Mouse (Mus musculus) ES-E14 (cell line): ENCODE data around the gene Ncan. TPM values are rescaled to one million over a fixed set of nuclear protein-coding genes. Genes with fewer than 3 reads are reported as not detected.

Source experiments
- DNase-seq: peaks from one replicate; pipeline ENCODE4 v3.0.0-alpha.2; 2013; ENCODE audit warnings: low read depth, low spot score
- H3K27ac ChIP-seq: 2 replicates; pipeline ENCODE4 v1.5.1; 2012; ENCODE audit warnings: low read depth, mild to moderate bottlenecking, low read length, moderate library complexity, mixed read lengths; ENCODE audit not compliant: poor library complexity, insufficient read depth, severe bottlenecking
- H3K36me3 ChIP-seq: 2 replicates; pipeline ENCODE4 v1.6.1; 2012; ENCODE audit warnings: mild to moderate bottlenecking, low read length, moderate library complexity, mixed read lengths; ENCODE audit not compliant: control insufficient read depth, poor library complexity, insufficient read depth, severe bottlenecking
- H3K4me1 ChIP-seq, 2 experiments: fragments of 150-350 bp in 1 of 2; sonication (generic) in 1 of 2; 2 replicates each; pipeline ENCODE4 v1.6.1; 2012; ENCODE audit warnings: low read length in 2 of 2, mild to moderate bottlenecking in 1 of 2, mixed read lengths in 1 of 2; ENCODE audit not compliant: control insufficient read depth in 2 of 2, insufficient read depth in 2 of 2, poor library complexity in 1 of 2
- H3K4me3 ChIP-seq, 2 experiments: fragments of 150-350 bp in 1 of 2; sonication (generic) in 1 of 2; 2 replicates each; pipeline ENCODE4 v1.5.1; 2012; ENCODE audit warnings: low read length in 2 of 2, low read depth in 1 of 2, mild to moderate bottlenecking in 1 of 2, mixed read lengths in 1 of 2; ENCODE audit not compliant: insufficient read depth in 1 of 2, poor library complexity in 1 of 2, severe bottlenecking in 1 of 2
- H3K9ac ChIP-seq: 2 replicates; pipeline ENCODE4 v1.6.1; 2012; ENCODE audit warnings: low read depth, mild to moderate bottlenecking, low read length, mixed read lengths; ENCODE audit not compliant: poor library complexity, insufficient read depth, severe bottlenecking
- H3K9me3 ChIP-seq: fragments of 150-350 bp; sonication (generic); 2 replicates; pipeline ENCODE4 v1.6.1; 2012; ENCODE audit warnings: low read depth, mild to moderate bottlenecking, low read length; ENCODE audit not compliant: control insufficient read depth, insufficient read depth
- CHD2 ChIP-seq: IDR thresholded peaks from 2 replicates; pipeline ENCODE4 v1.6.1; 2014; ENCODE audit warnings: mild to moderate bottlenecking, low read depth, low read length, inconsistent platforms
- HCFC1 ChIP-seq: IDR thresholded peaks from 2 replicates; pipeline ENCODE4 v1.6.1; 2012; ENCODE audit warnings: low read length, inconsistent platforms, borderline replicate concordance; ENCODE audit not compliant: insufficient read depth
- MAFK ChIP-seq: IDR thresholded peaks from 2 replicates; pipeline ENCODE4 v1.6.1; 2014; ENCODE audit warnings: mild to moderate bottlenecking, low read depth, low read length, inconsistent platforms; ENCODE audit not compliant: insufficient read depth
- ZC3H11A ChIP-seq: IDR thresholded peaks from 2 replicates; pipeline ENCODE4 v1.6.1; 2012; ENCODE audit warnings: low read depth, mild to moderate bottlenecking, inconsistent platforms, low read length, borderline replicate concordance
- ZNF384 ChIP-seq: IDR thresholded peaks from 2 replicates; pipeline ENCODE4 v1.6.1; 2012; ENCODE audit warnings: low read depth, low read length, inconsistent platforms
- in situ Hi-C, 2 experiments: fragments of 600-800 bp; cut with MboI; formaldehyde crosslinking; loops; one replicate each; pipeline ENCODE4 v1.15.1; 2025; ENCODE audit warnings: low sequenced_read_pairs in 2 of 2, inconsistent platforms in 1 of 2; ENCODE audit not compliant: unreplicated experiment in 2 of 2
- total RNA-seq: library from RNA; depleted of rRNA; stranded (reverse); fragments of 300-350 nt; gene quantifications from 2 replicates; pipeline ENCODE4 v1.2.3, GENCODE M21; 2012

Gene Ncan
- total RNA-seq, 1 experiment = 4.3 TPM

GRCm38 (mm10) chr8:70084191-70085065 lies 36.2 kb downstream of the Ncan start:
- no peak overlapping the region for H3K27ac ChIP-seq
- peak overlapping the region; percentile 66 to 68 for H3K4me3 ChIP-seq
- in situ Hi-C loops = no loop called here
- peak overlapping the region; percentile 45 for H3K9ac ChIP-seq
- no peaks in the 10 kb centered on the region; the same call in 1 of the 2 replicates for H3K36me3 ChIP-seq
- no peak for DNase-seq
- H3K9me3 ChIP-seq = no peaks in the 10 kb centered on the region
- TF ChIP-seq HCFC1 (no peak), MAFK (no peak), CHD2 (no peak), ZNF384 (no peak), ZC3H11A (no peak)
- H3K4me1 ChIP-seq = peaks cover 0 to 15% of the 10 kb centered on the region in 2 experiments; a peak in 2 of 4 replicates

DNA sequence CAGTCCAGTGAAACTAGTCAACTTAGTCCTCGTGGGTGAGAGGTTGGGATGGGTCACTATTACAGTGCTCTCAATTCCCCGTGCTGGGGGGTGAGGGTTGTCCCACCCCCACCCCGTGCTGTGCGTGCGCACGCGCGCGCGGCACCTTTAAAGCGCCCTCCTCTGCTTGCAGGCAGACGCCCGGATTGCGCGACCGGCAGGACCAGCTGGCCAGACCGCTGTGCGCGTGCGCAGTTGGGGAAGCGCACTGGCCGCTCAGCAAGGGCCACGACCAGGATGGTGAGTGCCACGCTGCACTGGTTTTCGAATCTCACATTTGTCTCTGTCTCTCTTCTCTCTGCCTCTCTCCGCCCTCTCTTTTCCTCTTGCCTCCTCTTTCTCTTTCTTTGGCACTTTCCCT lies 37.4 kb downstream of the Ncan start, which contains the start of gene Hapln4:
TSS of gene Hapln4 (plus strand) at position 173 of the 400 bp plus-strand sequence.
- Histone ChIP-seq H3K9me3 (no peaks in the 10 kb centered on the region), H3K36me3 (no peaks in the 10 kb centered on the region), H3K4me1 (peaks cover 0 to 17% of the 10 kb centered on the region in 2 experiments; a peak in 2 of 4 replicates), H3K4me3 (peak within 1 kb of the TSS; percentile 66 to 68), H3K27ac (no peak within 1 kb of the TSS), H3K9ac (peak within 1 kb of the TSS; percentile 45)
- no peak for DNase-seq
- TF ChIP-seq ZC3H11A = no peak
- TF ChIP-seq CHD2 = no peak
- no peak for TF ChIP-seq HCFC1
- no peak for TF ChIP-seq MAFK
- TF ChIP-seq ZNF384 = no peak
- in situ Hi-C loops = no loop called here

DNA sequence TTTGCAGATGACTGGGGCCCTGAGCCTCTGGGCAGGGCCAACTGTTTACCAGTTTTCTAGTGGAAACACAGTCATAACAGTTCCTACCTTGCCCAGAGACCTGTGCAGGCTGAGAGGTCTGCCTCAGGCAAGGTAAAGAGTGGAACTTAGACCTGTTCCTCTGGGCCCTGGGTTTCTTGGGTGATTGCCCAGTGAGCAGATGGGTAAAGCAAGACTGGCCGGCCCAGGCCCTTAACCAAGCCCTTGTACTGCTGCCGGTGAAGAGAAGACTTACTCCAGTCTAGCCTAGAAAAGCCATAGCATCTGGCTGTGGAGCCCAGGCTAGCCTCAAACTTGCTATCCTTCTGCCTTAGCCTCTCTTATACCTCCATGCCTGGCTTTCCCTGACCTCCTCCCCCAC lies 38.7 kb downstream of the Ncan start:
- Histone ChIP-seq H3K9me3 (no peaks in the 10 kb centered on the region), H3K4me3 (no peak overlapping the region), H3K36me3 (no peaks in the 10 kb centered on the region), H3K4me1 (peaks cover 0 to 14% of the 10 kb centered on the region in 2 experiments; a peak in 1 of 4 replicates), H3K9ac (no peak overlapping the region), H3K27ac (no peak overlapping the region)
- in situ Hi-C loops = no loop called here
- DNase-seq = no peak
- TF ChIP-seq HCFC1 (no peak), MAFK (no peak), ZNF384 (no peak), ZC3H11A (no peak), CHD2 (no peak)

GRCm38 (mm10) chr8:70073682-70074081 lies 47.0 kb downstream of the Ncan start:
- in situ Hi-C loops = no loop called here
- Histone ChIP-seq H3K4me1 (peaks cover 0 to 7% of the 10 kb centered on the region in 2 experiments; a peak in 1 of 4 replicates), H3K9ac (no peak overlapping the region), H3K9me3 (no peaks in the 10 kb centered on the region), H3K27ac (no peak overlapping the region), H3K4me3 (no peak overlapping the region), H3K36me3 (peaks cover 18% of the 10 kb centered on the region; the same call in 1 of the 2 replicates)
- DNase-seq = no peak
- TF ChIP-seq HCFC1 (no peak), MAFK (no peak), ZNF384 (no peak), CHD2 (no peak), ZC3H11A (no peak)
